ENCODE assay signal across 8 mouse cellular contexts in the genomic region with DNA sequence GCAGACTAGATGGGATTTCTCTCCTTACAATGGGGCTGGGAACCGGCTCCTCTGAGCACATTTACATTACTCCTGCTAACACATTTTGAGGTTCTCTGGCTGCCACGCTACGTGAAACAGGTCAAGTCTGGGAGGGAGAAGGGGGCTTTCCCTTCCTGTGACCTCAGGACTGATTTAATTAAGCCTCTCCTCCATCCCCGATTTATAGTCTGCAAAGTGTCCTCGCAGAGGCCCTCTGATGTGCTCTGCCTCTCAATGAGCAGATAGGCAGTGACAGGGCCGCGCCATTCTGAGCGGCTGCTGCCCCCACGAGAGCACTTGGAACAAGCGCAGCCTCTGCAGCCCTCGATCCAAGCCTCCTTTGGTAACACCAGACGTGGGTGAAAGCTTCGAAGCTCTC.
DNase-seq lines count a peak whose midpoint lies in the region; ATAC-seq and TF ChIP-seq lines count a peak whose summit lies in the region.

No protein-coding gene starts in this region.

- H3K4me2 ChIP-seq in intestine, postnatal 0 days (replicated peaks; ENCODE audit: low read depth), result peak overlapping the region; percentile 13; the same call in 1 of the 2 replicates
- peak overlapping the region; percentile 28; the same call in 1 of the 2 replicates for H3K4me2 ChIP-seq in midbrain, embryonic 11.5 days

- no peak overlapping the region for H3K9ac ChIP-seq in intestine, postnatal 0 days (ENCODE audit: low read depth, low read length)
- 0 out of 2 replicates have a peak overlapping the region, but pooled peaks have one; percentile 18 for H3K9ac ChIP-seq in midbrain, embryonic 11.5 days (ENCODE audit: low read length)

- 0 out of 2 replicates have a peak, but pooled peaks cover 3% of the 10 kb centered on the region for H3K9me3 ChIP-seq in intestine, postnatal 0 days (ENCODE audit: control insufficient read depth)
- H3K9me3 ChIP-seq in midbrain, embryonic 11.5 days (ENCODE audit: control insufficient read depth, low read length), result no peaks in the 10 kb centered on the region

- no peaks in the 10 kb centered on the region for H3K36me3 ChIP-seq in intestine, postnatal 0 days (ENCODE audit: control insufficient read depth, insufficient read depth)
- H3K36me3 ChIP-seq in midbrain, embryonic 11.5 days (ENCODE audit: control insufficient read depth, insufficient read depth, low read length), result no peaks in the 10 kb centered on the region

- no peak overlapping the region for H3K4me3 ChIP-seq in intestine, postnatal 0 days (ENCODE audit: low read depth, low read length)
- no peak overlapping the region for H3K4me3 ChIP-seq in midbrain, embryonic 11.5 days (ENCODE audit: low read depth, low read length)

- ATAC-seq in intestine, postnatal 0 days, result peak; percentile 59; the same call in 1 of the 2 replicates
- ATAC-seq in midbrain, embryonic 11.5 days (ENCODE audit: low FRiP score), result peak; percentile 92

- intact Hi-C loops in left cerebral cortex, postnatal 25 days (cut with DNase I), result loop anchor here (1.0 to 5.0 kb wide), 5 partner anchors 224 to 787 kb away; no protein-coding TSS in a partner anchor

- H3K4me1 ChIP-seq in intestine, postnatal 0 days (replicated peaks; ENCODE audit: control insufficient read depth, insufficient read depth, low read length), result no peaks in the 10 kb centered on the region
- peaks cover 11% of the 10 kb centered on the region for H3K4me1 ChIP-seq in midbrain, embryonic 11.5 days (ENCODE audit: control insufficient read depth, insufficient read depth, low read length)

- peak; percentile 94 for TF ChIP-seq CTCF in intestine, postnatal 0 days (IDR thresholded peaks at IDR 0.05; ENCODE audit: low read depth)

- H3K27ac ChIP-seq in intestine, postnatal 0 days (ENCODE audit: low read depth, low read length), result no peak overlapping the region
- H3K27ac ChIP-seq in midbrain, embryonic 11.5 days (ENCODE audit: low read depth, low read length), result peak overlapping the region; percentile 44

- WGBS in intestine, postnatal 0 days, result 15% methylated on average over 13 of the region's 13 CpGs
- WGBS in midbrain, embryonic 11.5 days, result 1% methylated on average over 13 of the region's 13 CpGs

- DNase-seq in adrenal gland, adult 2 months, result peak; percentile 87
- peak; percentile 93 for DNase-seq in embryo, embryonic 11 days
- DNase-seq in gastrocnemius, postnatal 4 days (ENCODE audit: low spot score in 2 of 2), result peak; percentile 54 to 81
- peak; percentile 88 to 95 for DNase-seq in left cerebral cortex, postnatal 25 days (ENCODE audit: low spot score in 2 of 2)
- peak; percentile 96 for DNase-seq in midbrain, embryonic 11.5 days (ENCODE audit: low spot score, missing footprints)
- DNase-seq in skeletal muscle tissue, adult 2 months (ENCODE audit: low read depth, low spot score), result peak; percentile 44
- DNase-seq in c-Kit-positive CD71-positive TER-119-positive erythroid progenitor cells, embryonic 14.5 days (ENCODE audit: low spot score), result no peak

- H3K27me3 ChIP-seq in intestine, postnatal 0 days (replicated peaks; ENCODE audit: control insufficient read depth, insufficient read depth, low read length), result no peaks in the 10 kb centered on the region
- no peaks in the 10 kb centered on the region for H3K27me3 ChIP-seq in midbrain, embryonic 11.5 days (ENCODE audit: control insufficient read depth, insufficient read depth, low read length)
